Mouse (Mus musculus) CD8-positive naive resting alpha-beta T cell, adult 2 months (primary cell): ENCODE results near the gene Bcan.

Experiments used
- DNase-seq, 2 experiments: peaks; one replicate each; pipeline ENCODE4 v3.0.0; 2022; ENCODE audit warnings: low read depth in 2 of 2, low spot score in 2 of 2

Gene Bcan

DNA sequence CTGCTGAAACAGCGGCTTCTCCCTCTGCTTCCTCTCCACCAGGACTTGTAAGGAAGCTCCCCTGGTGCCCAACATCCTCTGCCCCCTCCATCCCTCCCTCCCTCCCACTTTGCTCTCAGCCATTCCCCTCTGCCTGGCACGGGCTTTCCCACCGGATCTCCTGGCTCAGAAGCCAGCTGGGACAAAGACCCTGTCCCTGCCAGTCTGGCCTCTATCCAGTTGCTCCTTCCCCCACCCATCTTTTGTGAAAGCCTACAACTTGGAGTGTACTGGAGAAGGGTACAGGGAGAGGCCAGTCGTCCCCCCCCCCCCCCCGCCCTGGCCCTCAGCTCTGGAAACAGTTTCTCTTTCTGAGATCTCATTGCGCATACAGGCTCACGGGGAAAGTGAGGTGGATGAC, 1.3 kb downstream of the Bcan start:
- DNase-seq: no peak

GRCm38 (mm10) chr3:87996971-87997614, 2.9 kb downstream of the Bcan start:
- no peak for DNase-seq

- no peak for DNase-seq
Observed at GRCm38 (mm10) chr3:87996401-87996800, 3.6 kb downstream of the Bcan start.

DNA sequence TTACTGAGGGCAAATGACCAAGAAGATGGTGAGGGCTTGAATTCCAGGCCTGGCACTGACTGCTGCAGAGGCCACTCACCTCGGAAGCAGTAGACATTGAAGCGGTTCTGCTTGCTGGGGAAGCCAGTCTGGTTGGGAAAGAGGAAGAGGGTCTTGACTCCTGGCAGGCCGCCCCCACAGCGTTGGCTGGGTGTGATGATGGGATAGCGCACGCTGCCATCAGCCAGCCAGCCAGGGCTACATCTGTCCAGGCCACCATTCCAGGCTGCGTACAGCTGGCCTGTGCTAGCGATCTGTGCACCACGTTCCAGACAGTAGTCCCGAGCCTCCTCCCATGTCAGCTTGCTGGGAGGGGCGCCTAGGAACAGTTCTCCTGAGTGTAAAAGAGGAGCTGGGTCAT, 4.7 kb downstream of the Bcan start:
- no peak for DNase-seq

DNA sequence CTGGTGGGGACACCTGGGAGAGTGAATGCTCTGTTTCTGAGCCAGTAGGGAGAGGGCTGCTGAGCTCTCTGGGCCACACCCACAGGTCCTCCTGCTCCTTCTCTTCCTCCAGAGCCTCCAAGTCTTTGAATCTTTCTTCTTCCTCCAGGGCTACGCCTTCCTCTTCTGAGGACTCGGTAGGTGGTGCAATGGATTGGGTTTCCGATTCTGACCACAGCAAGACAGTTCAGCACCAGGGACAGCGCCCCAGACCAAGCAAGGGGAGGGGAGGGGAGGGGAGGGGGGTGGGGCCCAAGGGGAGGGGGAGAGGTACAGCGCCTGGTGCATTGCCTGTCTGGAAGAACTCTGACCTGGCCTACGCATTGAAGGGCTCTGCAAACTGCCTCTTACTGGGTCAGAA, 6.6 kb downstream of the Bcan start:
- no peak for DNase-seq

DNA sequence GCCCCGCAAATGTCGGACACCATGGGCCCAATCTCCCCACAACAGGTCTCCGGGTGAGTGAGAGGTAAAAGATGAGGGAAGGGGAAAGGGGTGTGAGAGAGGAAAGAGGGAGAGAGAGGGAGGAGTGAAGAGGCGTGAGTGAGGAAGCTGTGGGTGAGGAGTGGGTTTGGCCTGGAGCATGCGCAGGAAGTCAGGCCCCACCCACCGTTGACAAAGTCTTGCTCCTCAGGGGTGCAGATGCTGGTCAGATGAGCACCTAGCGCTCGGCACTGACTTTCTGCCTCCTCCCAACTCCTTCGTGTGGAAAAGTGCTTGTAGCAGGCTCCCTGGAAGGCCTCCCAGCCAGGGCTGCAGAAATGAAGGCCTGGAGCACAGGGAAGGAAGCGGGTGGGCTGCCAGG, 10.1 kb downstream of the Bcan start:
- no peak for DNase-seq

- DNase-seq: no peak
Observed at GRCm38 (mm10) chr3:87988068-87988467, 12.0 kb downstream of the Bcan start.

GRCm38 (mm10) chr3:87987633-87988032, 12.4 kb downstream of the Bcan start:
- DNase-seq: peak in 1 of 2 experiments; percentile 16

- peak; percentile 91 to 96 for DNase-seq
Observed at GRCm38 (mm10) chr3:87986868-87987267, 13.2 kb downstream of the Bcan start.

GRCm38 (mm10) chr3:87985505-87986320, 14.3 kb downstream of the Bcan start:
- DNase-seq: no peak

DNA sequence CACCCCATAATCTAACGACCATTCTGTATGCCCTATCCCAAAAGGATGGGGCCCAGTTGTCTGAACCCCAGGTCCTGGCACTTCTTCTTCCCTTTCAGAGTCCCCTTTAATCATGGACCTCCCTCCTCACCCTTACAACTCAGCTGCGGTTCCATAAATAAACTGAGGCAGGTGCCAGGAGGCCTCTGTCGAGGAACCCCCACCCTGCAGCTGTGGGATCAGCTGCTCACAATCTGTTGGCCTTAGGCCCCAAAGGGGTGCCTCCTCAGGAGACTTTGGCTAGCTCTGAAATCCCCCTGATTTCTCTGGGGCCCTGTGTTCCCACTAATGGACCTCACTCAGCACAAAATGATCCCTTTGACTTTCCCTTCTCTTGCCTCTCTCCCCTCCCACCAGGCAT, 15.9 kb downstream of the Bcan start:
- no peak for DNase-seq

DNA sequence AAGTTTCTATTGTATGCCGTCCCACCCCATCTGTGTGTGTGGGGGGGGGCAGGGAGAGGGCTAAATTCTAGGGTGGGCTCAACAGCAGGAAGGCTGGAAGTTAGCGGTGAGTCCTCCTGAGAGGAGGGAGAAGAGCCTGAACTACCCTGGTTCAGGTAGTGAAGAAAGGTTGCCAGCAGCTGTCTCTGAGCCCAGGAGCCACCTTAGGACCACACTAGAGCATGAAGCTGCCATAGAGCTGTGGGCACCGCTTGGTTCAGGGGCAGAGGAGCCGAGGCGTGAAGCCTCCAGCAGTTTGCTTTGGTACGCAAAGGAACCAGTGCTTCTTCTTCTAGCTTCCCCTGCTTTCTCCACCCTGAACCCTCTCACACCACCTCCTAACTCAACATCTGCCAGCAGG, 16.4 kb downstream of the Bcan start:
- no peak for DNase-seq

DNA sequence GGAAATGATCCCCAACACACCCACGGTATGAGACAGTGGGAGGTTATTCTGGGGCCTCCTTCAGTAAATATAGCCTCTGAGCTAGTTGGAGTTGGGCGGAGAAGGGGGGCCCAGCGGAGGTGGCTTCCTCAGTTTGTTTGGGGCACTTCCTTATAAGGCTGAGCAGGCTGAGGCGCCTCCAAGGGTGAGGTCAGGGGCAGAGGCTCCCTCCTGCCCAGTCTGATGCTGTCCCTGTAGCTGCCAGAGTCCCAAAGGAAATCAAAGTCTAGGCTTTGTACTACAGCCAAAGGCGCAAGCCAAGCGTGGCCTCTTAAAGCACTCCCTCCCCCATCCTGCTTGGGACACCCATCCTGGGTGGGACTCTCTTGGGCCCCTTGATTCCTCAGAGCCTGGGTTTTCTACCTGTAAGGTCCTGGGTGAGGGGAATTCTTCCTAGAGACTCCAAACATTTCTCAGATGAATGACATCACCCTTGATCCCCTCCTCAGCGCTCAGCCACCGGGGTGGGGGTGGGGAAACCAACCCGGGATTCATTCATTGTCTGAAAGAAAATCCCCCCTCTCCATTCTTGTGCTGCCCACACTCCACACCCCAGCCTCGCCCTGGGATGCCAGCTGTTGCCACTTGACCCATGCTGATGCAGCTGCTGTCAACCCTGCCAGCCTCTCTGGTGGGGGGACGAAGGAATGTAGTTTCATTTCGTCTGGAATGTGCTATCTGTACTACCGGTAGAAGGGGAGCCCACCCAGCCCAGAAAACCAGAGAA, 17.0 kb downstream of the Bcan start:
- DNase-seq: no peak

DNA sequence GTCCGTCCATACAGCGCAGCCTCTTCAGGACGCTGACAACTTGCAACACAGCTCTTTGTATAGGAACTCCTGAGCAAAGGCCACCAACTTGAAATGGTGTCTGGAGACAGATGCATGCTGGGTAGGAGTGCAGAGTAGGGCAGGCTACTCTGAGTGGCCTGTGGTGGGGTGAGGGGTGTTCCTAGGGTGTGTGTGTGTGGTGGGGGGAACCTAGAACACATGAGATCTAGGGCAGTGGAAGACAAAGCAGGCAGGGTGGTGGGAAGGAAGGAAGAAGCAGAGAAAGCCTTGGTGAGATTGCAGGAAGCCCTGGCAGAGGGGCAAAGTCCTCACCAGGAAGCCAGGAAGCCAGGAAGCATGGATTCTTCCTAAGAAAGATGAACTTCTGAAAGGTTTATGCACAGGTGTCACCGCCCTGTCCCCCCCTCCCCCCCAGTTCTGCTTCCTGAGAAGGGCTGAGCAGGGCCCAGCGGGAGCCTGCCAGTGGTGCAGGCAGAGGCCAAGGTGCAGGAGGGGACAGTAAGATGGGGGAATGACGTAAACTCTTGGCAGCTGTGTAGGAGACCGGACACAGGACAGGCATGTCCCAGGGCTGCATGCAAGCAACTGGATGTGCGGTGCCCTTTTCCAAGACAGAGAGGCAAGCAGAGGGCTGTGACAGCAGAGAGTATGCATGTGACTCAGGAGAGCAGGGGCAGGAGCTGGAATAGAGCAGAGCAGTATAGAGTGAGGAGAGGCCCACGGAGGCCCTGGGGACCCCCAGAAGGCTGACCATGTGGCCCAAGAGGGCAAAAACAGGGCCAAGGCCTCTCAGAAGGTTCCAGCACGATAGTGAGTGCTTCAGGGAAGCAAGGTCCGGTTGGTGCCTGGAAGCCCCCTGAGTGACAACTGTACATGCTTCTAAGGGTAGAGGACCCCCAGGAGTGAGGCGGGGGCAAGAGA, 17.9 kb downstream of the Bcan start:
- no peak for DNase-seq

DNA sequence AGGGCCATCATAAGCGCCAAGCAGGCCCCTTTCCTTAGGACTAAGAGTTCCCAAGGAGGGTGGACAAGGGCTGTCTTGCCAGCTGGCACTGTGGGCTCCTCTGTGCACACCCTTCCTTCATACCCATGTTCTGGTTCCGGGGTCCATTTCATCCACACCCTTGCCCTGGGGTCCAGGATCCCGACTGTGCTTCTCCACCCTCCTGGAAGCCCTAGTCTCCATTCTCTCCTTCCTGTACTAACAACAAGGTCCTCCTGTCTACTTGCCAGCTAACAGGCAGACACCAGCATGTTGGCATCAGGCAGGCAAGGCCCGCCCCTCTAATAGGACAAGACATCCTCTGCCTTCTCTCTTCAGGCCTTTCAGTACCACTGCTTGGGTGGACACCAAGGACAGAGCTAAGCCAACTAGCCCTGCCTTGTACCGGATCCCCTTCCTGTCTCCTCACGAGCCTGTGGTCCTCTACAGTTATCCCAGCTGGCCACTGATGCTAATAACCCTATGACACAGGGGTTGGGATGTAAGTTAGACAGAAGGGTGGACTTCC, 18.7 kb downstream of the Bcan start:
- DNase-seq: no peak

DNA sequence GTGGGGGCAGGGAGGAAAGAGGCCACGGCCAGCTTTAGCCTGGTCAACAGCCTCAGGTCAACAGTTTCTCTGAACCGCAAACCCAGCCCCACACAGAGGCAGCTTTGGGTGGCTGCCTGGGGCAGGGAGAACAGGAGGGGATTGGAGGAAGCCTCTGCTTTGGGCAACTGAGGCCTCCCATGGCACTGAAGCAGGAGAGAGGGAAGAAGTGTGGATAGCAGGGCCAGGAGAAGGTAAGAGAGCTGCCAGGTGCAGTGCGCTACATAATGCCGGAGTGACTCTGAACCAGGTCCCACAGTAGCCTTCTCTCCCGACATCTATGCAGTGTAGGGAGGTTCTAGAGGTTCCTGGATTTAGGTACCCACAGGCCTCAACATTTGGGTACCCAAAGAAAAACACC, 19.3 kb downstream of the Bcan start:
- DNase-seq: no peak

DNA sequence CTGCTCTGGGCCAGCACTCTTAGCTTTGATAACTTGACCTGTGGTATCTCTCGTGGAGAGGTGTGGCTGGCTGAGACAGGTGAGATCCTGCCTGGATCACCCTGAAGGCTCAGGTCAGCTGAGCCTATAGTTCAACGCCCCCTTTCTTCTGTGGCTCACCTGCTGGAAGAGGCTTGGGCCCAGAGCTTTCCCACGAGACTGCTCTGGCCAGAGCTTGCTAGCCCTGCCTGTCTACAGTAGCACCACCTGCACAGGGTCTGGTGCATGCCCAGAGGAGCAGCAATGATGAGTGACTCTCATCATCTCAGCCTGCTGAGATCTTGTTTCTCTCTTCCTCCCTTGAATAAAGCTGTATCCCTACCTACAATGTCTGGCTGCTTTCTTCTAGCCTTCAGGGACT, 19.9 kb downstream of the Bcan start:
- DNase-seq: no peak

- no peak for DNase-seq
Observed at GRCm38 (mm10) chr3:87979493-87979892, 20.5 kb downstream of the Bcan start.

GRCm38 (mm10) chr3:87974381-87974987, 25.5 kb downstream of the Bcan start:
- DNase-seq: no peak
